Mouse (Mus musculus) lung, postnatal 0 days (tissue): Measurements from ENCODE around the gene Lifr.

ENCODE experiments used
- CTCF ChIP-seq: IDR thresholded peaks from 2 replicates; pipeline ENCODE4 v1.5.1; 2016; ENCODE audit warnings: antibody characterized with exemption, mild to moderate bottlenecking
- EP300 ChIP-seq: IDR thresholded peaks from 2 replicates; pipeline ENCODE4 v1.6.1; 2016; ENCODE audit warnings: antibody characterized with exemption, mild to moderate bottlenecking, control low read depth

- TF ChIP-seq CTCF (no peak), EP300 (no peak)
Measured at GRCm38 (mm10) chr15:7100226-7100625, 9.8 kb downstream of the Lifr start.
